Mouse (Mus musculus) hindbrain, embryonic 13.5 days (tissue): Measurements from ENCODE around the gene Pla2g4a. TPM values are rescaled to one million over a fixed set of nuclear protein-coding genes. Genes with fewer than 3 reads are reported as not detected.

Experiments
- ATAC-seq: fragments of 200-750 bp; cut with Nextera tagmentation; 2 replicates; pipeline ENCODE4 v1.8.0; 2017; ENCODE audit warnings: moderate TSS enrichment; ENCODE audit not compliant: low FRiP score
- H3K27ac ChIP-seq: fragments of 300-500 bp; sonication (generic); 2 replicates; pipeline ENCODE4 v1.5.1; 2015; ENCODE audit warnings: inconsistent platforms, mild to moderate bottlenecking, moderate library complexity
- H3K27me3 ChIP-seq: fragments of 300-500 bp; sonication (generic); 2 replicates; pipeline ENCODE4 v1.6.1; 2015; ENCODE audit warnings: mild to moderate bottlenecking, inconsistent platforms
- H3K36me3 ChIP-seq: fragments of 300-500 bp; sonication (generic); 2 replicates; pipeline ENCODE4 v1.6.1; 2015; ENCODE audit warnings: mild to moderate bottlenecking, inconsistent platforms
- H3K4me1 ChIP-seq: fragments of 300-500 bp; sonication (generic); replicated peaks from 2 replicates; pipeline ENCODE4 v1.6.1; 2015; ENCODE audit warnings: inconsistent platforms
- H3K4me2 ChIP-seq: fragments of 300-500 bp; sonication (generic); 2 replicates; pipeline ENCODE4 v1.6.1; 2015; ENCODE audit warnings: inconsistent platforms, mild to moderate bottlenecking, moderate library complexity
- H3K4me3 ChIP-seq: fragments of 300-500 bp; sonication (generic); 2 replicates; pipeline ENCODE4 v1.5.1; 2015; ENCODE audit warnings: mild to moderate bottlenecking, inconsistent platforms
- H3K9ac ChIP-seq: fragments of 300-500 bp; sonication (generic); 2 replicates; pipeline ENCODE4 v1.6.1; 2015; ENCODE audit warnings: mild to moderate bottlenecking, inconsistent platforms
- H3K9me3 ChIP-seq: fragments of 300-500 bp; sonication (generic); 2 replicates; pipeline ENCODE4 v1.6.1; 2016; ENCODE audit warnings: inconsistent platforms
- WGBS: fragments of 180-500 bp; shearing (Covaris S2); methylation state at CpG from one replicate; pipeline ENCODE4 v1.1.7; 2015; 5-methylcytosine and 5-hydroxymethylcytosine counted together
- polyA plus RNA-seq: library from polyadenylated mRNA; unstranded; fragments of >200 nt; fragmentation: Nextera tagmentation; extraction: Ambion mirVana; gene quantifications from 2 replicates; pipeline ENCODE4 v1.2.1, GENCODE M21; 2015

Gene Pla2g4a
- polyA plus RNA-seq, 1 experiment from 2014 or later: 2.8 TPM

DNA sequence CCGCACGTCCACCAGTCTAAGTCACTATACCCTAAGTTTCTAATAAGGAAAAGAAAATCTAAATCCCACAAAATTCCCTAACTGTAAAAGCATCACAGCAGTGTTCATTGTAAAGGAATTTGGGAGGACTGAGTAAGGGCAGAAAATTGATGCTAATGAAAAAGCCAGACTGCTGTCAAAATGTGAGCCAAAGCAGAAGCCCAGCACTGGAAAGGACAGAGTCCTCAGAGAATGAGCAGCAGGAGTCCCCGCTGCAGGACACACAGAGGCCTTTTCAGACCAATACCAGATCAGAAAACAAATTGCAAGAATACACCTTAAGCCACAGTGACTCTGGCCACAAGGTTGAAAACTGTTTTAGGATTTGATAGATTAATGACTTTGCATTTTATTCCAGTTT is 124.6 kb downstream of the Pla2g4a start:
- no peak for ATAC-seq
- no peak overlapping the region for H3K4me3 ChIP-seq
- no peak overlapping the region for H3K27ac ChIP-seq
- H3K4me2 ChIP-seq: no peak overlapping the region
- no peak overlapping the region for H3K9ac ChIP-seq
- no peaks in the 10 kb centered on the region for H3K27me3 ChIP-seq
- no peaks in the 10 kb centered on the region for H3K9me3 ChIP-seq
- no peaks in the 10 kb centered on the region for H3K4me1 ChIP-seq
- WGBS: 92% methylated on average over 3 of the region's 3 CpGs
- H3K36me3 ChIP-seq: no peaks in the 10 kb centered on the region

DNA sequence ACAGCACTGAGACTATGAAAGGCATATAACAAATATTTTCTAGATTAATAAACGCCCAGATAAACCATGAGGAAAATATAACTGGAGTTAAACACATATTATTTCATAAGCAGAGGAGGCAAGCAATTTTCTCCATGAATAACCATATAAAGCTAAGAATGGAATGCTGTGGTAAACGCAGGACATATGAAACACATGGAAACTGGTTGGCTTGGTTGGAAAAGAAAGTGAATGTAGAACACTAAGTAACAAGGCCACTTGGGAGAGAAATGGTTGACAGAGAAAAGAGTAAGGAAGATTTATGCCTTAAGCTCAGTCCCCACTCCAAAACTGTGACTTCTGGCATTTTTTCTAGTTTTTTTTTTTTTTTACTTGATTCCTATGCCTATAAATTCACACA is 127.2 kb downstream of the Pla2g4a start:
- Histone ChIP-seq H3K9me3 (no peaks in the 10 kb centered on the region), H3K27me3 (no peaks in the 10 kb centered on the region), H3K4me3 (no peak overlapping the region), H3K36me3 (no peaks in the 10 kb centered on the region), H3K4me1 (no peaks in the 10 kb centered on the region), H3K9ac (no peak overlapping the region), H3K4me2 (no peak overlapping the region), H3K27ac (no peak overlapping the region)
- ATAC-seq: no peak
- WGBS: 80% methylated on average over 2 of the region's 2 CpGs

DNA sequence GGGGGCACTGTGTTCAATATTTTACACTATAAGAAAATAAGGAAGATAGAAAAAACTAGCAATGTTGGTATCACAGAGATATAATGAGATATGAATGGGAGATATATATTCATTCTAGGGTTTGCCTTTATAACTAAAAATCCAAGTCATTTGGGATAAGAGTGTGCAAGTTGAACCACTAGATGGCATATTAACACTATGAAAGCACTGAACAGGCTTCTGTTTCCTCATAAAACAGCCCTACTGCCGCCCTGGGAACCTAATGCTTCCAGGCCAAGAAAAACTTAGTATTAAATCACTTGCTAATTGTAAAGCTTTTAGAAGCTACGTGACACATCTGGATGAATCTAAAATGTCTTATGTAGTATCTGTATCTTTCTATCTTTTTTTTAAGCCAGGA is 128.1 kb downstream of the Pla2g4a start:
- H3K4me3 ChIP-seq: no peak overlapping the region
- no peak overlapping the region for H3K4me2 ChIP-seq
- no peak overlapping the region for H3K9ac ChIP-seq
- no peaks in the 10 kb centered on the region for H3K9me3 ChIP-seq
- 34% methylated on average over 2 of the region's 2 CpGs for whole genome bisulfite sequencing
- no peak overlapping the region for H3K27ac ChIP-seq
- H3K36me3 ChIP-seq: no peaks in the 10 kb centered on the region
- ATAC-seq: peak; percentile 91
- no peaks in the 10 kb centered on the region for H3K27me3 ChIP-seq
- H3K4me1 ChIP-seq: no peaks in the 10 kb centered on the region

GRCm38 (mm10) chr1:149832514-149832913 is 128.6 kb downstream of the Pla2g4a start:
- 65% methylated on average over 1 of the region's 1 CpGs for WGBS
- 0 out of 2 replicates have a peak, but pooled peaks have one; percentile 28 for ATAC-seq
- Histone ChIP-seq H3K27ac (no peak overlapping the region), H3K9me3 (no peaks in the 10 kb centered on the region), H3K36me3 (no peaks in the 10 kb centered on the region), H3K9ac (no peak overlapping the region), H3K4me3 (no peak overlapping the region), H3K4me2 (no peak overlapping the region), H3K27me3 (no peaks in the 10 kb centered on the region), H3K4me1 (no peaks in the 10 kb centered on the region)

GRCm38 (mm10) chr1:149831100-149831499 is 130.0 kb downstream of the Pla2g4a start:
- no peaks in the 10 kb centered on the region for H3K9me3 ChIP-seq
- no peak overlapping the region for H3K4me3 ChIP-seq
- H3K27ac ChIP-seq: no peak overlapping the region
- H3K4me2 ChIP-seq: no peak overlapping the region
- 89% methylated on average over 1 of the region's 1 CpGs for WGBS
- H3K36me3 ChIP-seq: no peaks in the 10 kb centered on the region
- no peaks in the 10 kb centered on the region for H3K4me1 ChIP-seq
- no peaks in the 10 kb centered on the region for H3K27me3 ChIP-seq
- ATAC-seq: no peak
- H3K9ac ChIP-seq: no peak overlapping the region

GRCm38 (mm10) chr1:149813616-149814345 is 147.3 kb downstream of the Pla2g4a start:
- WGBS: 96% methylated on average over 4 of the region's 4 CpGs
- Histone ChIP-seq H3K4me2 (no peak overlapping the region), H3K4me3 (no peak overlapping the region), H3K27me3 (no peaks in the 10 kb centered on the region), H3K4me1 (no peaks in the 10 kb centered on the region), H3K9ac (no peak overlapping the region), H3K36me3 (no peaks in the 10 kb centered on the region), H3K9me3 (no peaks in the 10 kb centered on the region), H3K27ac (no peak overlapping the region)
- no peak for ATAC-seq

GRCm38 (mm10) chr1:149809527-149809926 is 151.6 kb downstream of the Pla2g4a start:
- no peak for ATAC-seq
- H3K4me3 ChIP-seq: no peak overlapping the region
- H3K36me3 ChIP-seq: no peaks in the 10 kb centered on the region
- H3K4me1 ChIP-seq: no peaks in the 10 kb centered on the region
- no peak overlapping the region for H3K27ac ChIP-seq
- no peaks in the 10 kb centered on the region for H3K27me3 ChIP-seq
- no peak overlapping the region for H3K9ac ChIP-seq
- 83% methylated on average over 1 of the region's 1 CpGs for WGBS
- H3K4me2 ChIP-seq: no peak overlapping the region
- no peaks in the 10 kb centered on the region for H3K9me3 ChIP-seq

Other genes starting within 250 kb of the Pla2g4a start
- gene Ptgs2, start 138.7 kb upstream of the Pla2g4a start, polyA plus RNA-seq: 0.05 TPM in 1 of 2 replicates, not detected in the other